Mouse (Mus musculus) heart, adult 2 months (tissue): Measurements from ENCODE around the gene Angptl2. TPM values are rescaled to one million over a fixed set of nuclear protein-coding genes. Genes with fewer than 3 reads are reported as not detected.

Source experiments
- DNase-seq, 2 experiments: peaks; one replicate each; pipeline ENCODE4 v3.0.0; 2021
- H3K27ac ChIP-seq: fragments of 200-600 bp; 2 replicates; pipeline ENCODE4 v1.8.1; 2022
- H3K27me3 ChIP-seq: fragments of 200-500 bp; 2 replicates; pipeline ENCODE4 v1.6.1; 2012; ENCODE audit warnings: mild to moderate bottlenecking, low read length, inconsistent platforms, mixed read lengths; ENCODE audit not compliant: control insufficient read depth, insufficient read depth
- H3K36me3 ChIP-seq: fragments of 200-500 bp; 2 replicates; pipeline ENCODE4 v1.6.1; 2012; ENCODE audit warnings: low read length, inconsistent platforms; ENCODE audit not compliant: control insufficient read depth, insufficient read depth
- H3K4me1 ChIP-seq: fragments of 200-500 bp; 2 replicates; pipeline ENCODE4 v1.6.1; 2011; ENCODE audit warnings: low read length; ENCODE audit not compliant: control insufficient read depth, insufficient read depth
- H3K4me3 ChIP-seq: fragments of 200-600 bp; 2 replicates; pipeline ENCODE4 v1.8.1; 2022
- H3K79me2 ChIP-seq: fragments of 200-500 bp; replicated peaks from 2 replicates; pipeline ENCODE4 v1.6.1; 2012; ENCODE audit warnings: mild to moderate bottlenecking, inconsistent platforms, low read length, moderate library complexity, mixed read lengths; ENCODE audit not compliant: control insufficient read depth, insufficient read depth
- H3K9ac ChIP-seq: fragments of 200-500 bp; 2 replicates; pipeline ENCODE4 v1.6.1; 2012; ENCODE audit warnings: low read depth, mild to moderate bottlenecking, control low read depth, inconsistent platforms, low read length, mixed read lengths
- CTCF ChIP-seq: fragments of 200-600 bp; IDR thresholded peaks from 2 replicates; pipeline ENCODE4 v1.8.1; 2022; ENCODE audit warnings: antibody characterized with exemption, mild to moderate bottlenecking, moderate library complexity
- EP300 ChIP-seq: fragments of 200-500 bp; IDR thresholded peaks from 2 replicates; pipeline ENCODE4 v1.6.1; 2011; ENCODE audit warnings: low read depth, low read length, control low read depth; ENCODE audit not compliant: insufficient read depth
- POLR2A ChIP-seq: fragments of 200-500 bp; IDR thresholded peaks from 2 replicates; pipeline ENCODE4 v1.6.1; 2011; ENCODE audit warnings: mild to moderate bottlenecking, low read depth, low read length, control low read depth; ENCODE audit not compliant: insufficient read depth
- WGBS: fragments of 180-500 bp; shearing (Covaris S2); methylation state at CpG from one replicate; pipeline ENCODE4 v1.1.7; 2018; 5-methylcytosine and 5-hydroxymethylcytosine counted together
- intact Hi-C: fragments of 180-260 bp; cut with DNase I; formaldehyde crosslinking; loops from one replicate; pipeline ENCODE4 v1.15.1; 2025
- polyA plus RNA-seq: library from polyadenylated mRNA; depleted of rRNA; stranded (reverse); fragments of >200 nt; gene quantifications from 2 replicates; pipeline ENCODE4 v1.2.3, GENCODE M21; 2012; rRNA removed
- total RNA-seq, 2 experiments: library from RNA; stranded (reverse); gene quantifications; 2 replicates each; pipeline ENCODE4 v1.2.3; 2021

Angptl2 gene
- total and polyA plus RNA-seq, 3 experiments: 45.3 to 91.4 (median 46.2) TPM

DNA sequence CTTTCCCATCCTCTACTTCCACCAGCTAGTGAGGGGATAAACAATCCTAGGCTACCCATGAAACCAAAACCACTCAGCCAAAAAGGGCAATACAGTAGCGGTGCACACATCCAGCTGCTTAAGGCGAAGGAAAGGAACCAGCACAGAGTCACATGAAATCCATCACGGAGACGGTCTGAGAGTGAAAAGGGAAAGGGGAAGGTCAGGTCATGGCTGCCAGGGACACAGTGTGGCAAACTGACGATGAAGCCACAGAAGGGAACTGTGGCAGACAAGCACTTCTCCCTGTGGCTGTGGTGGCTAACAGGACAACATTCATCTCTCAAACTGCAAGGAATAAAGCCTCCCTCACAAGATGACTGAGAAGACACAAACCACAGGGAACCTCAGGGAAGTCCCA is 79.2 kb downstream of the Angptl2 start:
- TF ChIP-seq EP300: no peak
- TF ChIP-seq POLR2A: no peak
- TF ChIP-seq CTCF: no peak

More for the DNA sequence above, 79.2 kb downstream of the Angptl2 start:
- intact Hi-C loops: no loop called here
- Histone ChIP-seq H3K27me3 (no peaks in the 10 kb centered on the region; the same call in 1 of the 2 replicates), H3K36me3 (no peaks in the 10 kb centered on the region), H3K4me1 (peaks cover 7% of the 10 kb centered on the region), H3K4me3 (no peak overlapping the region), H3K79me2 (no peaks in the 10 kb centered on the region), H3K27ac (no peak overlapping the region), H3K9ac (no peak overlapping the region)
- WGBS: 84% methylated on average over 5 of the region's 5 CpGs
- DNase-seq: no peak

Other genes starting within 250 kb of the Angptl2 start
- 10 to 100 TPM; 12.8 to 16.6 TPM for gene Slc2a8, start 234.0 kb upstream of the Angptl2 start, total RNA-seq
- 25.2 and 35.7 TPM in 2 replicates for gene Slc2a8, start 234.0 kb upstream of the Angptl2 start, polyA plus RNA-seq
- 1 to 10 TPM; 3.6 to 3.8 TPM for gene Garnl3, start 84.4 kb upstream of the Angptl2 start, total RNA-seq
- gene Garnl3, start 84.4 kb upstream of the Angptl2 start, polyA plus RNA-seq: 1.9 and 2.3 TPM in 2 replicates
- gene Ralgps1, start 155.4 kb downstream of the Angptl2 start, total RNA-seq: 1 to 10 TPM; 4.9 to 5.3 TPM
- 3.8 and 5.2 TPM in 2 replicates for gene Ralgps1, start 155.4 kb downstream of the Angptl2 start, polyA plus RNA-seq
- gene Zbtb34, start 215.3 kb downstream of the Angptl2 start, total RNA-seq: 1 to 10 TPM; 5.7 to 7.3 TPM
- 5.0 and 8.1 TPM in 2 replicates for gene Zbtb34, start 215.3 kb downstream of the Angptl2 start, polyA plus RNA-seq